Mouse (Mus musculus): ENCODE measurements at regions not wholly inside any gene's neighbourhood (a gene's known extent, or its start where the extent isn't known, plus 50 kb on each side); places are given as distances from the start of the nearest gene placed in this dataset.
"Not testable (repeated sequence)": the region's sequence is repeated elsewhere in the genome, so short reads cannot be mapped to it uniquely, and the experiment has no call there.

DNA sequence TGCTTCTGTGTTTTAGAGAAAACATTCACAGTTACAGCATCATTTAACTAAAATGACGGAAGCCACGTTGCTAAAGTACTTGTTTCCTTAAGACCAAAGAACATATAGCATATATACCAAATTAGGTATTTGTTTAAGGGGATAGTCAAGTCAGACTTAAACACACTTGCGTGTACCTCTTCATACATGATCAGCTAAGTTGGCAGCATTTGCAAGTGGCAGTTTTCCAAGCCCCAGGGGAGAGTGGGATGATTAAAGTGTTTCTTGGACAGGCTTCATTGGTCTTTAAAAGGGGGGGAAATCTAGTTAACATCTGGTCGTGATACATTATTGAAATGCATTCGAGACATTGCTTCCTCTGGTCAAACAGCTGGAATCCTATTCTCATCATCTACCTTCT is 120.7 kb upstream of the Diaph3 start:
- intact Hi-C loops (cut with DNase I): no loop called here
- no peak for TF ChIP-seq EP300 (IDR thresholded peaks at IDR 0.05; ENCODE audit: insufficient read depth, low read depth, low read length)
- no peak for TF ChIP-seq POLR2A (IDR thresholded peaks at IDR 0.05; ENCODE audit: insufficient read depth, low read depth, low read length)

DNA sequence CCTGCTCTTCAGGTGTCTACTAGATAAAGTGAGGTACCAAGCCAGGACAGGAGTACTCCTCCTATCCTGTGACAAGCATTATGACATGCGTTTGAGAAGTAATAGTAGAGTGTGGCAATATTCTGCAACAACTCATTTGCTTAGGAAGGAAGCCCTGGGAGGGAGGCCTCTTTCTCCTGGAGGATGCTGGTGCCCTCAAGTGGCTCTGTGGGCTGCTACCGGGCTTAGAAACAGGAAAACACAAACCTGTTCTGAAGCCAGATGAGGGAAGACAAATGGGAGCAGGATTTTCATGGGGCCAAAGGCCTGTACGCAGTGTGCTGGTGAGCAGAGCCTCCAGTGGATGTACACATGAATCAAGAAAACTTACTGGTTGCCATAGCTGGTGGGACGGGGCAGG is 123.8 kb upstream of the Diaph3 start:
- DNase-seq: no peak
- Histone ChIP-seq H3K4me3 (no peak overlapping the region), H3K27me3 (ENCODE audit: control insufficient read depth, insufficient read depth, low read length) (no peaks in the 10 kb centered on the region), H3K36me3 (ENCODE audit: control insufficient read depth, insufficient read depth, low read length) (no peaks in the 10 kb centered on the region), H3K79me2 (replicated peaks; ENCODE audit: control insufficient read depth, insufficient read depth, low read length) (no peaks in the 10 kb centered on the region), H3K4me1 (ENCODE audit: control insufficient read depth, insufficient read depth, low read length) (no peaks in the 10 kb centered on the region), H3K27ac (no peak overlapping the region), H3K9ac (ENCODE audit: low read depth, low read length) (no peak overlapping the region)
- intact Hi-C loops (cut with DNase I): no loop called here
- no peak for TF ChIP-seq CTCF (IDR thresholded peaks at IDR 0.05)
- WGBS: 80% methylated on average over 4 of the region's 4 CpGs

More for the DNA sequence above, 120.7 kb upstream of the Diaph3 start:
- H3K27ac ChIP-seq: no peak overlapping the region
- H3K36me3 ChIP-seq (ENCODE audit: control insufficient read depth, insufficient read depth, low read length): no peaks in the 10 kb centered on the region
- H3K4me1 ChIP-seq (ENCODE audit: control insufficient read depth, insufficient read depth, low read length): no peaks in the 10 kb centered on the region
- WGBS: 51% methylated on average over 5 of the region's 5 CpGs
- no peaks in the 10 kb centered on the region for H3K79me2 ChIP-seq (replicated peaks; ENCODE audit: control insufficient read depth, insufficient read depth, low read length)
- no peak overlapping the region for H3K9ac ChIP-seq (ENCODE audit: low read depth, low read length)
- no peak overlapping the region for H3K4me3 ChIP-seq
- DNase-seq: no peak
- no peaks in the 10 kb centered on the region for H3K27me3 ChIP-seq (ENCODE audit: control insufficient read depth, insufficient read depth, low read length)

DNA sequence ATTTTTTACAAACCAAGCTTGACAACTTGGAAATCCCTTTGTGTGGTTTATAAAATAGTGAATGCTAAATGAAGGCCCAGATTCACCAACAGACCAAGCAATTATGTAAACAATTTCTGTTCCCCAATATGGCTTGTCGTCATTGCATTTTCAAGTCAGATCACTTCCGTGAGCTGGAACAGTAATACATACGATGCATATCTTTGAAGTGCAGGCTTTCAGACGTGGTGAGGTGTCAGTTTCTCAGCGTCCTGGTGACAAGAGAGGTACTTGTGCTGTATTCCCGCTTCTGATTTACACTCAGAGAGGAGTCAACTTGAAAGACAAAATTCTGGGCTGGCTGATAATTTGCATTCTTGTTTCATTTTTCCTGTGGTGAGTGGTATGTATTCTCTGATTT is 125.3 kb upstream of the Diaph3 start:
- H3K79me2 ChIP-seq (replicated peaks; ENCODE audit: control insufficient read depth, insufficient read depth, low read length): no peaks in the 10 kb centered on the region
- no peak for DNase-seq
- H3K27ac ChIP-seq: no peak overlapping the region
- 36% methylated on average over 6 of the region's 6 CpGs for WGBS
- H3K4me3 ChIP-seq: no peak overlapping the region
- no peaks in the 10 kb centered on the region for H3K4me1 ChIP-seq (ENCODE audit: control insufficient read depth, insufficient read depth, low read length)
- intact Hi-C loops (cut with DNase I): no loop called here
- H3K27me3 ChIP-seq (ENCODE audit: control insufficient read depth, insufficient read depth, low read length): no peaks in the 10 kb centered on the region
- TF ChIP-seq POLR2A (IDR thresholded peaks at IDR 0.05; ENCODE audit: insufficient read depth, low read depth, low read length): no peak
- no peak for TF ChIP-seq EP300 (IDR thresholded peaks at IDR 0.05; ENCODE audit: insufficient read depth, low read depth, low read length)
- TF ChIP-seq CTCF (IDR thresholded peaks at IDR 0.05): no peak
- no peak overlapping the region for H3K9ac ChIP-seq (ENCODE audit: low read depth, low read length)
- H3K36me3 ChIP-seq (ENCODE audit: control insufficient read depth, insufficient read depth, low read length): no peaks in the 10 kb centered on the region

DNA sequence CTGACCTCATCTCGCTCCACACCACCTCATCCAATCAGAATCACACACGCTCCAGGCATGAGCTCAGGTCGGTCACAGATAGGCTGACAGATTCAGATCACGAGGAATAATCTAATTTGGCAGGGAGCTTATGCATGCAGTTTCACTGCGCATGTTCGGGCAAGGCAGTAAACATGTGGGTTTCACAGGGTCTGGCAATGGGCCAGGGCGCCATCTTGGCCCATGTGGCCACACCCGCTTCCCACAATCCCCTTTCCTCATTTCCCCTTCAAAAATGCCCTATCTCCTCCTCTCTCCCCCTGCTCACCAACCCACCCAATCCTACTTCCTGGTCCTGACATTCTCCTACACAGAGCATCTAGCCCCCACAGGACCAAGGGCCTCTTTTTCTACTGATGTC is 127.2 kb upstream of the Tdrd3 start:
- H3K9ac ChIP-seq (ENCODE audit: low read depth, low read length); intact Hi-C loops (cut with DNase I); H3K27ac ChIP-seq; H3K79me2 ChIP-seq (replicated peaks; ENCODE audit: control insufficient read depth, insufficient read depth, low read length); H3K27me3 ChIP-seq (ENCODE audit: control insufficient read depth, insufficient read depth, low read length); H3K4me1 ChIP-seq (ENCODE audit: control insufficient read depth, insufficient read depth, low read length); H3K36me3 ChIP-seq (ENCODE audit: control insufficient read depth, insufficient read depth, low read length); H3K4me3 ChIP-seq; DNase-seq: not testable (repeated sequence)
- WGBS: 89% methylated on average over 8 of the region's 8 CpGs

DNA sequence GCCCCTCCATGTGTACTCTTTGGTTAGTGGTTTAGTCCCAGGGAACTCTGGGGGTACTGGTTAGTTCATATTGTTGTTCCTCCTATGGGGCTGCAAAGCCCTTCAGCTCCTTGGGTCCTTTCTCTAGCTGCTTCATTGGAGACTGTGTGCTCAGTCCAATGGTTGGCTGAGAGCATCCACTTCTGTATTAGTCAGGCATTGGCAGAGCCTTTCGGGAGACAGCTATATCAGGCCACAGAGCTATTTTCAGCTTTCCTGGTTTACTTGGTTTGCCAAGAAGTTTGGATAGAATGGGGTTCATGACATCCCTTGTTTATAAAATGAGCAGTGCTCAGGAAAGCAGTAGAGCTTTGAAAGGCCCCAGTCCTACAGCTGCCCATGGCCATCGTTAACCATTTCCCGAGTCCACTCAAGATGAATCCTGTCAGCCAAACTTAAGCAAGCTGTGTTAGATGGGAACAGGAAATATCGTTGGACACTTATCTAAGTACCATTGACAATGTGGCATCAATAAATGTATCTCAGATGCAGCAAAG is 126.7 kb upstream of the Tdrd3 start:
- intact Hi-C loops (cut with DNase I): no loop called here
- H3K4me3 ChIP-seq: no peak overlapping the region
- DNase-seq: no peak
- no peak overlapping the region for H3K27ac ChIP-seq
- 43% methylated on average over 4 of the region's 4 CpGs for WGBS
- H3K9ac ChIP-seq (ENCODE audit: low read depth, low read length): no peak overlapping the region
- TF ChIP-seq EP300 (IDR thresholded peaks at IDR 0.05; ENCODE audit: insufficient read depth, low read depth, low read length): no peak
- TF ChIP-seq CTCF (IDR thresholded peaks at IDR 0.05): no peak
- TF ChIP-seq POLR2A (IDR thresholded peaks at IDR 0.05; ENCODE audit: insufficient read depth, low read depth, low read length): no peak
- no peaks in the 10 kb centered on the region for H3K4me1 ChIP-seq (ENCODE audit: control insufficient read depth, insufficient read depth, low read length)
- H3K36me3 ChIP-seq (ENCODE audit: control insufficient read depth, insufficient read depth, low read length): no peaks in the 10 kb centered on the region
- H3K27me3 ChIP-seq (ENCODE audit: control insufficient read depth, insufficient read depth, low read length): no peaks in the 10 kb centered on the region
- H3K79me2 ChIP-seq (replicated peaks; ENCODE audit: control insufficient read depth, insufficient read depth, low read length): no peaks in the 10 kb centered on the region

GRCm38 (mm10) chr14:87295206-87295605 is 121.2 kb upstream of the Tdrd3 start:
- no peak for DNase-seq
- intact Hi-C loops (cut with DNase I): no loop called here
- H3K9ac ChIP-seq (ENCODE audit: low read depth, low read length): no peak overlapping the region
- 78% methylated on average over 3 of the region's 3 CpGs for WGBS
- no peak for TF ChIP-seq CTCF (IDR thresholded peaks at IDR 0.05)
- no peak for TF ChIP-seq EP300 (IDR thresholded peaks at IDR 0.05; ENCODE audit: insufficient read depth, low read depth, low read length)
- no peak for TF ChIP-seq POLR2A (IDR thresholded peaks at IDR 0.05; ENCODE audit: insufficient read depth, low read depth, low read length)
- H3K27me3 ChIP-seq (ENCODE audit: control insufficient read depth, insufficient read depth, low read length): no peaks in the 10 kb centered on the region
- H3K79me2 ChIP-seq (replicated peaks; ENCODE audit: control insufficient read depth, insufficient read depth, low read length): no peaks in the 10 kb centered on the region
- no peak overlapping the region for H3K27ac ChIP-seq
- no peak overlapping the region for H3K4me3 ChIP-seq
- no peaks in the 10 kb centered on the region for H3K36me3 ChIP-seq (ENCODE audit: control insufficient read depth, insufficient read depth, low read length)
- no peaks in the 10 kb centered on the region for H3K4me1 ChIP-seq (ENCODE audit: control insufficient read depth, insufficient read depth, low read length)

GRCm38 (mm10) chr14:87297160-87297559 is 119.3 kb upstream of the Tdrd3 start:
- Histone ChIP-seq H3K27me3 (ENCODE audit: control insufficient read depth, insufficient read depth, low read length) (no peaks in the 10 kb centered on the region), H3K27ac (no peak overlapping the region), H3K4me3 (no peak overlapping the region), H3K9ac (ENCODE audit: low read depth, low read length) (no peak overlapping the region), H3K4me1 (ENCODE audit: control insufficient read depth, insufficient read depth, low read length) (no peaks in the 10 kb centered on the region), H3K36me3 (ENCODE audit: control insufficient read depth, insufficient read depth, low read length) (no peaks in the 10 kb centered on the region), H3K79me2 (replicated peaks; ENCODE audit: control insufficient read depth, insufficient read depth, low read length) (no peaks in the 10 kb centered on the region)
- WGBS: 48% methylated on average over 5 of the region's 5 CpGs
- no peak for DNase-seq
- TF ChIP-seq CTCF (IDR thresholded peaks at IDR 0.05) (no peak), EP300 (IDR thresholded peaks at IDR 0.05; ENCODE audit: insufficient read depth, low read depth, low read length) (no peak), POLR2A (IDR thresholded peaks at IDR 0.05; ENCODE audit: insufficient read depth, low read depth, low read length) (no peak)
- intact Hi-C loops (cut with DNase I): no loop called here

Data from heart, adult 2 months (tissue).